In the genomic region with DNA sequence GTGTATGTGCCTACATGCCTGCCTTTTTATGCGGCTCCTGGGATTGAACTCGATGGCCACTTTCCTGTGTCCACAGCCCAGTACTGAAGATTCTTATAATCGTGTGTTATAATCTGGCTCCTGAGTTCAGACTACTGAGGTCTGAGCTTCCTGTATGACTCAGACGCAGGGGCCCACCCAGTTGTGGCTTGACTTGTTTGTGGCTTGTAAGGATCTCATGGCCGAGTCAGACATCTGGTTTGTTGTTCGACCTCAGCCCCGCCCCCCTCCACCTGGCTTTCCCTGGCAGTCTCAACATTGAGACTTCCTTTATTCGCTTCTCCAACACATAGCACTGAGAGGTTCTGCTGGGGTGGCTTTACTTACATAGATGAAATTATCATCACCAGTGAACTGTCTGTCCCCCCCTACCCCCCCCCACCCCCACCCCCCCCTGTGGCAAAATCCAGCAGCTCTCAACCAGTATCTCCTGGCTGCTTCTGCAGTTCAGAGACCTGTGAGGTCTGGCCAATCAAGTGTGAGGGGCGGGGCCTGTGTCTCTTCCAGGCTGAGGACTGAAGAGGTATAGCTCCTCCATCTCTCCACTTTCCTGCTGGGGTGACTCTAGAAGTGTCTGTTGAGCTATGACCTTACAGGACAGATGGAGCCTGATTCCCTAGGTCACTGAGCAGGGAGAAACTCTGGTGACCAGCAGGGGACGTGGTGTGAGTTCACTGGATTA, we compare ENCODE assay signal across 10 mouse cellular contexts. TPM values are rescaled to one million over a fixed set of nuclear protein-coding genes. Genes with fewer than 3 reads are reported as not detected.
DNase-seq lines count a peak whose midpoint lies in the region; ATAC-seq lines count a peak whose summit lies in the region.
"Had no signal": no experiment of that assay in that cellular context is flagged by ENCODE, and none has a peak within 500 bp of the region (broad histone marks: within the 10 kb centered on the region; RNA-seq: fewer than 3 reads in every experiment).

No protein-coding gene starts in this region.

- peak; percentile 16 for DNase-seq in embryo, embryonic 10.5 days (ENCODE audit: low spot score)
- no peak for DNase-seq in embryo, embryonic 10 days (ENCODE audit: low spot score)
- peak; percentile 87 for DNase-seq in CD4-positive helper T cell, adult 2 months (ENCODE audit: low read depth, low spot score)
- peak; percentile 31 to 38 for DNase-seq in heart, postnatal 10 days
- DNase-seq in naive thymus-derived CD4-positive, alpha-beta T cell, adult 2 months (ENCODE audit: low read depth), result peak; percentile 71
- no peak for DNase-seq in left cerebral cortex, postnatal 4 days
- no peak for DNase-seq in midbrain, embryonic 11.5 days (ENCODE audit: low spot score, missing footprints)
- DNase-seq in frontal cortex, postnatal 25 days (ENCODE audit: low spot score in 2 of 2), result no peak
- DNase-seq: B cell, adult 2 months had no signal

- no peaks in the 10 kb centered on the region for H3K9me3 ChIP-seq in midbrain, embryonic 11.5 days (ENCODE audit: control insufficient read depth, low read length)

- intact Hi-C loops in heart, postnatal 10 days (cut with DNase I), result no loop called here
- intact Hi-C loops in left cerebral cortex, postnatal 4 days (cut with DNase I), result no loop called here

- no peaks in the 10 kb centered on the region for H3K27me3 ChIP-seq in midbrain, embryonic 11.5 days (ENCODE audit: control insufficient read depth, insufficient read depth, low read length)

- no peak for ATAC-seq in midbrain, embryonic 11.5 days (ENCODE audit: low FRiP score)

- H3K36me3 ChIP-seq in midbrain, embryonic 11.5 days (ENCODE audit: control insufficient read depth, insufficient read depth, low read length), result no peaks in the 10 kb centered on the region

- no peak overlapping the region for H3K4me2 ChIP-seq in midbrain, embryonic 11.5 days

- no peak overlapping the region for H3K27ac ChIP-seq in midbrain, embryonic 11.5 days (ENCODE audit: low read depth, low read length)
- H3K27ac ChIP-seq: layer of hippocampus, adult 2 months had no signal

- WGBS in midbrain, embryonic 11.5 days, result 84% methylated on average over 10 of the region's 10 CpGs

- no peak overlapping the region for H3K4me3 ChIP-seq in midbrain, embryonic 11.5 days (ENCODE audit: low read depth, low read length)
- H3K4me3 ChIP-seq: layer of hippocampus, adult 2 months had no signal

- no peak overlapping the region for H3K9ac ChIP-seq in midbrain, embryonic 11.5 days (ENCODE audit: low read length)

- peaks cover 4% of the 10 kb centered on the region for H3K4me1 ChIP-seq in midbrain, embryonic 11.5 days (ENCODE audit: control insufficient read depth, insufficient read depth, low read length)

RNA-seq across cellular contexts. Expression of gene Myrip, which starts 38.8 kb away (rescaled TPM):
- total RNA-seq in heart, postnatal 10 days (2021), result 1 to 10 TPM; 2.3 to 3.8 TPM
- 10 to 100 TPM; 24.7 to 25.2 TPM for total RNA-seq in left cerebral cortex, postnatal 4 days (2021)
- 0.94 and 1.6 TPM in 2 replicates for polyA plus RNA-seq in midbrain, embryonic 11.5 days (2014; fragmentation: Nextera tagmentation; extraction: Ambion mirVana)

Comparison
In these comparisons a context has a peak if more than half of its experiments do, and no peak if none do; other contexts are left out.
1. DNase-seq: peak in embryo, embryonic 10.5 days (single experiment), CD4-positive helper T cell, adult 2 months (single experiment), heart, postnatal 10 days (2 of 2) and naive thymus-derived CD4-positive, alpha-beta T cell, adult 2 months (single experiment); none in embryo, embryonic 10 days (single experiment), left cerebral cortex, postnatal 4 days (single experiment), midbrain, embryonic 11.5 days (single experiment) and frontal cortex, postnatal 25 days (0 of 2).
2. RNA of gene Myrip, which starts 38.8 kb away (total RNA-seq): 24.7 to 25.2 TPM in left cerebral cortex, postnatal 4 days; 2.3 to 3.8 TPM in heart, postnatal 10 days; every median in the first group is over 4 times any median in the second.